Mouse (Mus musculus) liver, embryonic 16.5 days (tissue): ENCODE measurements around the gene Slc52a3. TPM values are rescaled to one million over a fixed set of nuclear protein-coding genes. Genes with fewer than 3 reads are reported as not detected.

ENCODE experiments used
- ATAC-seq: fragments of 200-750 bp; cut with Nextera tagmentation; 2 replicates; pipeline ENCODE4 v1.8.0; 2017; ENCODE audit warnings: low read depth, mild to moderate bottlenecking, moderate number of reproducible peaks, moderate library complexity
- H3K27ac ChIP-seq: fragments of 300-500 bp; sonication (generic); 2 replicates; pipeline ENCODE4 v1.5.1; 2014; ENCODE audit warnings: mild to moderate bottlenecking, low read length
- H3K27me3 ChIP-seq: fragments of 300-500 bp; sonication (generic); 2 replicates; pipeline ENCODE4 v1.6.1; 2014; ENCODE audit warnings: low read depth, low read length, mixed read lengths; ENCODE audit not compliant: control insufficient read depth, insufficient read depth
- H3K36me3 ChIP-seq: fragments of 300-500 bp; sonication (generic); 2 replicates; pipeline ENCODE4 v1.6.1; 2014; ENCODE audit warnings: mild to moderate bottlenecking; ENCODE audit not compliant: control insufficient read depth, insufficient read depth
- H3K4me1 ChIP-seq: fragments of 300-500 bp; sonication (generic); 2 replicates; pipeline ENCODE4 v1.6.1; 2014; ENCODE audit warnings: low read depth, low read length, mixed read lengths; ENCODE audit not compliant: control insufficient read depth
- H3K4me2 ChIP-seq: fragments of 300-500 bp; sonication (generic); 2 replicates; pipeline ENCODE4 v1.6.1; 2014; ENCODE audit warnings: low read depth, low read length, mixed read lengths
- H3K4me3 ChIP-seq: fragments of 300-500 bp; sonication (generic); 2 replicates; pipeline ENCODE4 v1.5.1; 2014; ENCODE audit warnings: low read depth, mild to moderate bottlenecking, low read length
- H3K9ac ChIP-seq: fragments of 300-500 bp; sonication (generic); 2 replicates; pipeline ENCODE4 v1.6.1; 2014; ENCODE audit warnings: low read depth, low read length
- H3K9me3 ChIP-seq: fragments of 300-500 bp; sonication (generic); replicated peaks from 2 replicates; pipeline ENCODE4 v1.6.1; 2016; ENCODE audit warnings: low read length; ENCODE audit not compliant: control insufficient read depth
- WGBS: fragments of 180-500 bp; shearing (Covaris S2); extraction: QIAGEN DNeasy Blood & Tissue Kit; methylation state at CpG from one replicate; pipeline ENCODE4 v1.1.7; 2014; ENCODE audit not compliant: insufficient replicate concordance; 5-methylcytosine and 5-hydroxymethylcytosine counted together
- polyA plus RNA-seq: library from polyadenylated mRNA; unstranded; fragments of >200 nt; fragmentation: Nextera tagmentation; extraction: Ambion mirVana; gene quantifications from 2 replicates; pipeline ENCODE4 v1.2.1, GENCODE M21; 2015

Slc52a3 gene
- polyA plus RNA-seq, 1 experiment from 2014 or later: 1.1 TPM

DNA sequence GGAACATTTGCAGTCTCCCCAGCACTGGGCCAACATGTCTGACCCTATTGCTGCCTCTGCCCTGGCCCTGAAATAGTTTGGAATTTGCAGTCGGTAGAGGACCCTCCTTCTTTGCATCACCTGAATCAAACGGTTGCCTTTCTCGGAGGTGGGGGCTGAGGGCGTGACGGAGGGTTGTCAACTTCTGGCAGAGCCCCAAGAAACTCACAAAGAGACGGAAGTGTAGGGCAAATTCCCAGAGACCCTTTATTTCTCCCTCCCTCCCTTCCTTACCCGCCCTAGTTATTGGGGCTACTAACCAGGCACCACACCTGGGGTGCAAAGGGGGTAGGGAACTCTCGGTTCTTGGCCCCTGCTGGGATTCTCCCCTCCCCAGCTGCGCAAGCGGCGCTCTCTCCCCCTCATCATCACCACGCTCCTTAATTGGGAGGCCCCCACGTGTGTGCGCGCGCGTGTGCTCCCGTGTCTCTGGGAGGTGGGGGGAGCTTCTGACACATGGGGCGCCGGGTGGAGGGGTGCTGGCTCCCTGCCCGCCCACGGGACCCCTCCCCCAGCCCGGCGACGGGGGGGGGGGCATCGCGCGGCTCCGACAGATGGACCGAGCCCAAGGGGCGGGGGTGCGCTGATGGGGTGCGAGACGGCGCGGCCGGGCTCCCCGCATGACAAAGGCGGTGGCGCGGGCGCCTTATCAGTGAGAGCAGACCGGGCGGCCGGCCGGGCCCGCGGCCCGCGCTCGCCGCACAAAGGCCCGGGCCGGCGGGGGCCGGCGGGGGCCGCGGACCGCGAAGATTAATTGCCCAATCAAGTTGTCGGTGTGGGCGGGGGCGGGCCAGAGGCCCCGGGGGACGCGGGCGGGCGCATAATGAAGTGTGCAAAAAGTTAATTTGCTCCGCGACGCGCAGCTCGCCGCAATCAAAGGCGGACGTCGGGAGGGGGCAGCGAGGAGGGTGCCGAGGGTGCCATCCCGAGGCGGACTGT lies 52.0 kb downstream of the Slc52a3 start:
- no peaks in the 10 kb centered on the region for H3K36me3 ChIP-seq
- ATAC-seq: no peak
- peak overlapping the region; percentile 51 for H3K4me2 ChIP-seq
- no peaks in the 10 kb centered on the region for H3K9me3 ChIP-seq
- under 1% methylated on average over 78 of the region's 82 CpGs for WGBS
- peak overlapping the region; percentile 38 for H3K4me3 ChIP-seq
- peaks cover 57% of the 10 kb centered on the region for H3K27me3 ChIP-seq
- peaks cover 7% of the 10 kb centered on the region for H3K4me1 ChIP-seq
- no peak overlapping the region for H3K27ac ChIP-seq
- no peak overlapping the region for H3K9ac ChIP-seq

DNA sequence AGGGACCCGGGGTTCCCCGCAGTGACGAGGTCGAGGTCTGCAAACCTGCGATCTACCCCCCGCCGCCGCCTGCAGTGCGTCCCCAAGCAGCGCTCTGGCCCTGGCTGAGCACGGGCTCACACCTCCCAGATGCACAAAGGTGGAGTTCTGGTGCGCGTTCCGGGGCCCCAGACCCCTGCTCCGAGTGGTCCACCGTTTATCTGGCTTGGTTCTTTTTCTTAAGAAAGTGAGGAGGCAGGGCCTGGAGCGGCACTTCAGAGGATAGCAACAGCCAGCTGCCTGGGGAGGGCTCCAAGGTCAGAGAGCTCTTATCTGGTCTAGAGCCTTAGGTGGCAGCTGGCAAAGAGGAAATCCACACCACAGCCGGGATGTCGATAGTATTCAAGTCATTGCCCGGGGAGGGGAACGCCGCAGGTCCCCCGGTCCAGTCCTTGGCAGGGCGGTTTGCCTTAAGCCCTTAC lies 52.7 kb downstream of the Slc52a3 start:
- Histone ChIP-seq H3K9ac (no peak overlapping the region), H3K9me3 (no peaks in the 10 kb centered on the region), H3K27ac (no peak overlapping the region), H3K27me3 (peaks cover 62% of the 10 kb centered on the region), H3K36me3 (no peaks in the 10 kb centered on the region), H3K4me1 (peaks cover 7% of the 10 kb centered on the region), H3K4me3 (peak overlapping the region; percentile 38), H3K4me2 (peak overlapping the region; percentile 51)
- ATAC-seq: no peak
- 0% methylated on average over 24 of the region's 24 CpGs for WGBS

- Histone ChIP-seq H3K9me3 (no peaks in the 10 kb centered on the region), H3K27ac (no peak overlapping the region), H3K4me3 (no peak overlapping the region), H3K27me3 (peaks cover 64% of the 10 kb centered on the region), H3K9ac (no peak overlapping the region), H3K4me1 (peaks cover 7% of the 10 kb centered on the region), H3K4me2 (no peak overlapping the region), H3K36me3 (no peaks in the 10 kb centered on the region)
- ATAC-seq: no peak
- WGBS: 7% methylated on average over 13 of the region's 13 CpGs
These were observed 53.4 kb downstream of the Slc52a3 start for GRCm38 (mm10) chr2:152049611-152050270.

GRCm38 (mm10) chr2:152050316-152050715 lies 54.0 kb downstream of the Slc52a3 start:
- no peak for ATAC-seq
- Histone ChIP-seq H3K9me3 (no peaks in the 10 kb centered on the region), H3K4me3 (no peak overlapping the region), H3K27ac (no peak overlapping the region), H3K4me1 (peaks cover 7% of the 10 kb centered on the region), H3K4me2 (no peak overlapping the region), H3K27me3 (peaks cover 64% of the 10 kb centered on the region), H3K9ac (no peak overlapping the region), H3K36me3 (no peaks in the 10 kb centered on the region)
- 7% methylated on average over 7 of the region's 7 CpGs for WGBS

DNA sequence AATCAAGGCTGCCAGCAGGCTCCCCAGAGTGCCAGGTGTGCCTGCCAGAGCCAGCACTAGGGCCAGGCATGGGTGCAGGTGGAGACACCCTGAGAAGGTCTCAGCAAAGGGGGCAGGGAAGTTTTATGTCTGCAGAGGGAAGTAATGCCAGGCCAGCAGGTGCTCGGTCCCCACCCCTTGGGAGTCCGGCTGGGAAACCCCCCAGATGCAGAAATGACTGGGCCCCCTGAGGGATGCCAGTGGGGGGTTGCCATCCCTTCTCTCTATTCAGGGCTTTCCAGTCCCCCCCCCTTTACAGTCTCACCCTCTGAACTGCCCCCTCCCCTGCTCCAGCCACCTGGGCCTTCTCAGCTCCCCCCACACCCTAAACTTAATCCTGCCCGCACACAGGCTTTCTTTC lies 55.7 kb downstream of the Slc52a3 start:
- 43% methylated on average over 3 of the region's 3 CpGs for WGBS

DNA sequence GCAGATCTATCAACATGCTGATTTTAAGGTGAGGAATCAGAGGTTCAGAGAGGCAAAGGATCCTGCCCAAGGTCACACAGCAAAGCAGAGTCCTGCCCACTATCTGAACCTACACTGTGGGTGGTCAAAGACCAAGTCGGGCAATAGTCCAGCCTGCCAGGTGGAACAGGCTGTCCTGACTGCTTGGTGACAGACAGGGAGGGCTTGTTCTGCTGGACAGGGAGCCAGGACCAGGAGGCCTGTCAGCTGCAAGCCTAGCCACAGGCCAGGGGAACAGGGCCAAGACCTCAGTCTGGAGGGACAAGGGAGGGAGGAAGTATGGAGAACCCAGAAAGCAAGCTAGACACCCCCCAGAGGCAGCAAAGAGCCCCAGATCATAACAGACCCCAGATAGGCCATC lies 59.1 kb downstream of the Slc52a3 start:
- no peak for ATAC-seq
- H3K4me1 ChIP-seq: no peaks in the 10 kb centered on the region
- WGBS: 57% methylated on average over 1 of the region's 1 CpGs

More for the DNA sequence above, 55.7 kb downstream of the Slc52a3 start:
- Histone ChIP-seq H3K4me3 (no peak overlapping the region), H3K9ac (no peak overlapping the region), H3K27me3 (peaks cover 58% of the 10 kb centered on the region), H3K4me2 (no peak overlapping the region), H3K9me3 (no peaks in the 10 kb centered on the region), H3K4me1 (peaks cover 7% of the 10 kb centered on the region), H3K36me3 (no peaks in the 10 kb centered on the region), H3K27ac (no peak overlapping the region)
- ATAC-seq: no peak

GRCm38 (mm10) chr2:152056368-152057251 lies 60.3 kb downstream of the Slc52a3 start:
- H3K9me3 ChIP-seq: no peaks in the 10 kb centered on the region
- H3K9ac ChIP-seq: no peak overlapping the region
- H3K27ac ChIP-seq: no peak overlapping the region
- ATAC-seq: no peak
- H3K4me1 ChIP-seq: no peaks in the 10 kb centered on the region
- H3K4me2 ChIP-seq: no peak overlapping the region
- H3K4me3 ChIP-seq: no peak overlapping the region
- H3K27me3 ChIP-seq: peaks cover 14% of the 10 kb centered on the region
- 57% methylated on average over 22 of the region's 22 CpGs for WGBS
- no peaks in the 10 kb centered on the region for H3K36me3 ChIP-seq

More for the DNA sequence above, 59.1 kb downstream of the Slc52a3 start:
- H3K27ac ChIP-seq: no peak overlapping the region
- no peaks in the 10 kb centered on the region for H3K36me3 ChIP-seq
- no peaks in the 10 kb centered on the region for H3K9me3 ChIP-seq
- no peak overlapping the region for H3K9ac ChIP-seq
- H3K4me3 ChIP-seq: no peak overlapping the region
- no peak overlapping the region for H3K4me2 ChIP-seq
- H3K27me3 ChIP-seq: peaks cover 24% of the 10 kb centered on the region

DNA sequence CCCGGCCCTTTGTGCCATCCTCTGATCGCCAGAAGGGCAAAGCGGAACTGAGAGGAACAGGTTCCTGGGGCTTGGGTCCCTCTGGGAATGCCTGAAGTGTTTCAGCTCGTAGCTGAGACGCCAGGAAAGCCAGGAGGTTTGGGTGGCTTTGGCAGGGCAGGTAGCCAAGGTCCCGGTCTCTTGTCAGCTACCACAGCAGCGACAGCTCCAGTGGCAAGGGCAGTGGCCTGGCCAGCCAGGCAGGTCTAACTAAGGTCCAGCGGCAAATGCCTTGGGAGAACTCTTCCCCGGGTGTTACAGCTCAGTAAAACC lies 60.9 kb downstream of the Slc52a3 start:
- peaks cover 13% of the 10 kb centered on the region for H3K27me3 ChIP-seq
- WGBS: 50% methylated on average over 9 of the region's 9 CpGs

More for the DNA sequence above, 60.9 kb downstream of the Slc52a3 start:
- no peaks in the 10 kb centered on the region for H3K36me3 ChIP-seq
- ATAC-seq: no peak
- no peak overlapping the region for H3K4me2 ChIP-seq
- H3K9ac ChIP-seq: no peak overlapping the region
- no peak overlapping the region for H3K27ac ChIP-seq
- no peak overlapping the region for H3K4me3 ChIP-seq
- no peaks in the 10 kb centered on the region for H3K4me1 ChIP-seq
- no peaks in the 10 kb centered on the region for H3K9me3 ChIP-seq
